Mouse (Mus musculus): ENCODE results near the gene Slc6a6.

DNA sequence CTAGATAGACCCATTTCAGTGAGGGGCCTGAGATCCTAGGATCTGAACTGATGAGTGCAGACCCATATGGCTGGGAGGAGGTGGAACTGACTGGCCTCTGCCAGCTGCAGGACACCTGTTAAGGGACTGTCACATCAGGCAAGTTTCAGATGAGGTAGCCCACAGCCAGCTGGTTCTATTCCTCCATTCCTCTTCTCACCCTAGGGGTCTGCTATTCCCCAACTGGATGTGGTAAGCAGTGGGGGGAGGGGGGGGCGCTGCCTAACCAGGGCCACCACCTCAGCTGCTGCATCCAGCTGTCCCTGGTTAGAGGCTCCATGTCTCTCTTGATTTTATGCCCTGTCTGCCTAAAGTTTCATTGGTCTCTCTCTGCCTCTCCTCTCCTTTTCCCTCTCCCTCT is 25.6 kb upstream of the Slc6a6 start:
- TF ChIP-seq CTCF (IDR thresholded peaks at IDR 0.05 in 2 of 3, conservative IDR thresholded peaks at IDR 0.05 in 1 of 3; ENCODE audit: control insufficient read depth in 1 of 3, insufficient read depth in 1 of 3, low read depth in 2 of 3, low read length in 3 of 3, poor library complexity in 1 of 3, severe bottlenecking in 1 of 3) (no peak), MXI1 (IDR thresholded peaks at IDR 0.05; ENCODE audit: low read depth, low read length) (no peak), ZNF384 (IDR thresholded peaks at IDR 0.05; ENCODE audit: low read depth, low read length) (no peak), NELFE (IDR thresholded peaks at IDR 0.05; ENCODE audit: low read depth, low read length) (no peak), BHLHE40 (IDR thresholded peaks at IDR 0.05; ENCODE audit: borderline replicate concordance, low read depth, low read length) (no peak), EP300 (IDR thresholded peaks at IDR 0.05; ENCODE audit: low read depth in 1 of 2, low read length in 2 of 2) (no peak), ETS1 (IDR thresholded peaks at IDR 0.05; ENCODE audit: low read depth, low read length) (no peak), POLR2A (IDR thresholded peaks at IDR 0.05; ENCODE audit: control insufficient read depth in 1 of 2, insufficient read depth in 1 of 2, low read depth in 1 of 2, low read length in 2 of 2, poor library complexity in 1 of 2) (no peak), USF1 (IDR thresholded peaks at IDR 0.05; ENCODE audit: low read depth, low read length) (no peak), E2F4 (IDR thresholded peaks at IDR 0.05; ENCODE audit: borderline replicate concordance, low read depth, low read length) (no peak), TBP (IDR thresholded peaks at IDR 0.05; ENCODE audit: low read depth, low read length) (no peak), ZKSCAN1 (IDR thresholded peaks at IDR 0.05; ENCODE audit: low read depth, low read length) (no peak), KAT2A (conservative IDR thresholded peaks at IDR 0.05; ENCODE audit: low read depth, low read length) (no peak), UBTF (IDR thresholded peaks at IDR 0.05; ENCODE audit: borderline replicate concordance, insufficient read depth, low read depth, low read length) (no peak)
